19 mouse cellular contexts compared by ENCODE assay signal in the genomic region with DNA sequence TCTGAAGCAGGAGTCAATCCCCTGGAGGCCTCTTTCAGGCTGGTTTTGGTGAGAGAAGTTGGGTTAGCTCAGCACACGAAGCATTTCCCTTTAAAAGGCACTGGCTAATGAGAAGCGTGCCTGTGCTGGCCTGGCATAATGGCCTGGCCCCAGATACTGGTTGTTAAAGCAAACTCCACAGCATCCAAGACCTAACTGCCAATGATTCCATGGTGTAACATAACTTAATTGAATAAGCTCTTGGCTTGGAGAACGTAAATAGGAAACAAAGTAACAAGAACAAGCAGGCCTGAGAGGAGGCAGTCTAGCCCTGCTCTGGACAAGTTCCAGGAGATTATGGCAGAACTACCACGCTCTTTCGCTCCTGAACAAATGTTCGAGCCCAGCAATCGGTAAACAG.
DNase-seq lines count a peak whose midpoint lies in the region; ATAC-seq lines count a peak whose summit lies in the region.
"Had no signal": no experiment of that assay in that cellular context is flagged by ENCODE, and none has a peak within 500 bp of the region (broad histone marks: within the 10 kb centered on the region; RNA-seq: fewer than 3 reads in every experiment).

No protein-coding gene starts in this region.

- H3K4me1 ChIP-seq in forebrain, embryonic 14.5 days (ENCODE audit: control insufficient read depth, insufficient read depth, low read length): no peaks in the 10 kb centered on the region
- no peaks in the 10 kb centered on the region for H3K4me1 ChIP-seq in forebrain, embryonic 13.5 days
- no peaks in the 10 kb centered on the region for H3K4me1 ChIP-seq in heart, embryonic 11.5 days (ENCODE audit: control insufficient read depth, insufficient read depth, low read length)
- H3K4me1 ChIP-seq: embryonic facial prominence, embryonic 15.5 days; hindbrain, embryonic 12.5 days; intestine, embryonic 15.5 days had no signal

- H3K27ac ChIP-seq in forebrain, embryonic 14.5 days (ENCODE audit: low read depth, low read length): no peak overlapping the region
- no peak overlapping the region for H3K27ac ChIP-seq in forebrain, embryonic 13.5 days
- no peak overlapping the region for H3K27ac ChIP-seq in heart, embryonic 11.5 days (ENCODE audit: low read depth, low read length)
- H3K27ac ChIP-seq: hindbrain, embryonic 12.5 days; intestine, embryonic 15.5 days had no signal

- 43% methylated on average over 7 of the region's 7 CpGs for WGBS in forebrain, embryonic 14.5 days
- 53% methylated on average over 7 of the region's 7 CpGs for WGBS in forebrain, embryonic 13.5 days
- 73% methylated on average over 7 of the region's 7 CpGs for WGBS in heart, embryonic 11.5 days (ENCODE audit: insufficient replicate concordance)

- DNase-seq in forebrain, embryonic 14.5 days (ENCODE audit: low spot score): peak; percentile 65
- DNase-seq in heart, adult 11 months: peak; percentile 42
- DNase-seq in fat pad, adult 2 months (ENCODE audit: extremely low read depth, low read depth, low spot score): peak; percentile 83
- DNase-seq in frontal cortex, postnatal 10 days (ENCODE audit: low spot score in 2 of 2): no peak
- DNase-seq: adrenal gland, postnatal 10 days; cerebellum, adult 11-12 months; cerebellum, adult 9-10 months; cerebellum, postnatal 36 days; gastrocnemius, postnatal 14 days; heart, postnatal 10 days; heart, postnatal 4 days; kidney, adult 18-20 months had no signal

- no peaks in the 10 kb centered on the region for H3K27me3 ChIP-seq in forebrain, embryonic 14.5 days (replicated peaks; ENCODE audit: control insufficient read depth, insufficient read depth, low read length)
- H3K27me3 ChIP-seq in forebrain, embryonic 13.5 days: peaks cover 21% of the 10 kb centered on the region
- no peaks in the 10 kb centered on the region for H3K27me3 ChIP-seq in heart, embryonic 11.5 days (ENCODE audit: control insufficient read depth, insufficient read depth, low read length)
- H3K27me3 ChIP-seq: embryonic facial prominence, embryonic 15.5 days; hindbrain, embryonic 12.5 days; intestine, embryonic 15.5 days had no signal

- H3K36me3 ChIP-seq in forebrain, embryonic 14.5 days (ENCODE audit: control insufficient read depth, insufficient read depth, low read length): no peaks in the 10 kb centered on the region
- no peaks in the 10 kb centered on the region for H3K36me3 ChIP-seq in forebrain, embryonic 13.5 days (ENCODE audit: poor library complexity, severe bottlenecking)
- H3K36me3 ChIP-seq in heart, embryonic 11.5 days (ENCODE audit: control insufficient read depth, insufficient read depth, low read length): no peaks in the 10 kb centered on the region
- H3K36me3 ChIP-seq: embryonic facial prominence, embryonic 15.5 days; hindbrain, embryonic 12.5 days; intestine, embryonic 15.5 days had no signal

- H3K4me3 ChIP-seq in forebrain, embryonic 14.5 days (ENCODE audit: low read depth, low read length): no peak overlapping the region
- H3K4me3 ChIP-seq in forebrain, embryonic 13.5 days: no peak overlapping the region
- no peak overlapping the region for H3K4me3 ChIP-seq in heart, embryonic 11.5 days (ENCODE audit: low read depth, low read length)
- H3K4me3 ChIP-seq: embryonic facial prominence, embryonic 15.5 days; erythroblast, embryonic 14.5 days; hindbrain, embryonic 12.5 days; intestine, embryonic 15.5 days had no signal

- no peaks in the 10 kb centered on the region for H3K9me3 ChIP-seq in forebrain, embryonic 14.5 days (replicated peaks; ENCODE audit: control insufficient read depth, low read length)
- H3K9me3 ChIP-seq in forebrain, embryonic 13.5 days (replicated peaks): no peaks in the 10 kb centered on the region
- H3K9me3 ChIP-seq in heart, embryonic 11.5 days (replicated peaks; ENCODE audit: control insufficient read depth, low read length): no peaks in the 10 kb centered on the region
- H3K9me3 ChIP-seq: embryonic facial prominence, embryonic 15.5 days; hindbrain, embryonic 12.5 days; intestine, embryonic 15.5 days had no signal

- no peak overlapping the region for H3K9ac ChIP-seq in forebrain, embryonic 14.5 days (ENCODE audit: low read length)
- H3K9ac ChIP-seq in forebrain, embryonic 13.5 days: no peak overlapping the region
- H3K9ac ChIP-seq in heart, embryonic 11.5 days (ENCODE audit: low read depth, low read length): no peak overlapping the region
- H3K9ac ChIP-seq: embryonic facial prominence, embryonic 15.5 days; hindbrain, embryonic 12.5 days; intestine, embryonic 15.5 days had no signal

- ATAC-seq in forebrain, embryonic 14.5 days: 0 out of 2 replicates have a peak, but pooled peaks have one; percentile 37
- no peak for ATAC-seq in forebrain, embryonic 13.5 days
- ATAC-seq in heart, embryonic 11.5 days (replicated peaks; ENCODE audit: insufficient number of reproducible peaks, low FRiP score, low TSS enrichment): no peak
- no peak for ATAC-seq in erythroid progenitor cell, adult 5-6 weeks (replicated peaks; ENCODE audit: low FRiP score, poor library complexity, severe bottlenecking)

- H3K4me2 ChIP-seq in forebrain, embryonic 14.5 days (ENCODE audit: low read length): no peak overlapping the region
- no peak overlapping the region for H3K4me2 ChIP-seq in forebrain, embryonic 13.5 days
- no peak overlapping the region for H3K4me2 ChIP-seq in heart, embryonic 11.5 days
- H3K4me2 ChIP-seq: embryonic facial prominence, embryonic 15.5 days; hindbrain, embryonic 12.5 days; intestine, embryonic 15.5 days had no signal

Comparison
In these comparisons a context has a peak if more than half of its experiments do, and no peak if none do; other contexts are left out.
1. DNase-seq: peak in forebrain, embryonic 14.5 days (single experiment), heart, adult 11 months (single experiment) and fat pad, adult 2 months (single experiment); none in frontal cortex, postnatal 10 days (0 of 2).